In genomic region chr4:62293219-62293861, GRCm38 (mm10) we compare ENCODE assay signal across 12 mouse cellular contexts. TPM values are rescaled to one million over a fixed set of nuclear protein-coding genes. Genes with fewer than 3 reads are reported as not detected.
DNase-seq lines count a peak whose midpoint lies in the region; ATAC-seq lines count a peak whose summit lies in the region.
"Had no signal": no experiment of that assay in that cellular context is flagged by ENCODE, and none has a peak within 500 bp of the region (broad histone marks: within the 10 kb centered on the region; RNA-seq: fewer than 3 reads in every experiment).

No protein-coding gene starts in this region.

- no peak for DNase-seq in frontal cortex, postnatal 25 days (ENCODE audit: low spot score in 2 of 2)
- DNase-seq in layer of hippocampus, adult 9-11 months: peak; percentile 25
- no peak for DNase-seq in layer of hippocampus, adult 9-10 months (ENCODE audit: low spot score)
- peak; percentile 1 for DNase-seq in urinary bladder, postnatal 14 days (ENCODE audit: low spot score)
- no peak for DNase-seq in urinary bladder, postnatal 10 days (ENCODE audit: low spot score)
- DNase-seq in natural killer cell, adult 2 months (ENCODE audit: low spot score in 2 of 2): no peak
- DNase-seq: B cell, adult 2 months; heart, adult 18-20 months; heart, postnatal 10 days; kidney, adult 9 months had no signal

- ATAC-seq in frontal cortex, adult (ENCODE audit: low TSS enrichment): peak; percentile 24; the same call in 1 of the 2 replicates
- no peak for ATAC-seq in erythroid progenitor cell, adult 5-6 weeks (replicated peaks; ENCODE audit: low FRiP score, poor library complexity, severe bottlenecking)

RNA-seq across cellular contexts. Expression of gene Slc31a2, which starts 31.0 kb away (rescaled TPM):
- total RNA-seq in erythroid progenitor cell, adult 5-6 weeks (2015; ENCODE audit: low replicate concordance): 6.5 and 9.6 TPM in 2 replicates
- total RNA-seq in erythroid progenitor cell, adult 5-6 weeks (2017; ENCODE audit: low replicate concordance): 3.0 and 3.2 TPM in 2 replicates

Comparison
In these comparisons a context has a peak if more than half of its experiments do, and no peak if none do; other contexts are left out.
1. DNase-seq: peak in layer of hippocampus, adult 9-11 months (single experiment) and urinary bladder, postnatal 14 days (single experiment); none in frontal cortex, postnatal 25 days (0 of 2), layer of hippocampus, adult 9-10 months (single experiment), urinary bladder, postnatal 10 days (single experiment) and natural killer cell, adult 2 months (0 of 2).